Mouse (Mus musculus): Measurements from ENCODE around the gene Gm21746.

The Gm21746 gene

DNA sequence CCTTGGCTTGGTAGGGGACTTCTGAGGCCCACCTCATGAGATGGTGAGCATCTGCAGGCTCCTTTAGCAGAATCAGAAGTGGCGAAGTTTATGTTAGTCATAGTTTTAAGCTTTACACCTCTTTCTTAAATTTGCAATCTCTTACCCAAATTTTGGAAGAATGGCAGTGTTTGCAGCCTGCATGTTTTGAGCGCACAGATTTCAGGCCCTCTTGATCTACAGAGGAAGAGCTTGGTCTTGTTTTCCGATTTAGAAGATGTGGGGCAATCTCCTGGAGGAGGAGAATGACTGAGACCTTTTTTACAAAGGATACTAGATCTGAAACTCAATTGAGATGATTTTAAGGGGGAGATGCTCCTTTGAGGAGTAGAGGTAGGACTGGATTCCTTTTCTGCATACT is at the start of gene Gm21746:
Gm21746 (minus strand) TSS at position 101 of the 400 bp plus-strand sequence.
- WGBS, result 70% methylated on average over 3 of the region's 3 CpGs

DNA sequence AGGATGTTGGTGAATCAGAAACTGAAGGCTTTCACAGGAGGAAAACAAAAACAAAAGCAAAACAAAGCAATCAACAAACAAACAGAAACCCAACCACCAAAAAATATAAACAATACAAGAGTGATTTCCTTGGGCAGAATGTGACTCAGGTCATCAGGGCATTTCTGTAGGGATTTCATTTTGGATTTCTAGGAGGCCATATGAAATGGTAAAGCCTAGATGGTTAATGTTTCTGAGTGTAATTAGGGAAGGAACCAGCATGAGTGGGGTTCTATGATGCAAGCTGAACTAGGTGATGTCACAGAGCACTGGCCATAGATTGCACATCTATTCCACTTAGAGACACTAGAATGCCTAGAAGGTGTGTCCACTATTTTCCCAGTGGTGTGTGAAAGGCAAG is 29.0 kb upstream of the Gm21746 start, which contains the start of gene Gm20873:
Gm20873 (plus strand) TSS at position 301 of the 400 bp plus-strand sequence.

Data from cerebral cortex, adult 2 months (tissue).